Mouse (Mus musculus) lung, embryonic 16.5 days (tissue): Measurements from ENCODE around the gene Itpr1. TPM values are rescaled to one million over a fixed set of nuclear protein-coding genes. Genes with fewer than 3 reads are reported as not detected.

ENCODE experiments used
- ATAC-seq: fragments of 200-750 bp; cut with Nextera tagmentation; 2 replicates; pipeline ENCODE4 v1.8.0; 2017; ENCODE audit warnings: low read depth, mild to moderate bottlenecking, moderate library complexity
- H3K27ac ChIP-seq: fragments of 300-500 bp; sonication (generic); 2 replicates; pipeline ENCODE4 v1.5.1; 2014; ENCODE audit warnings: mild to moderate bottlenecking, control low read depth, low read length
- H3K27me3 ChIP-seq: fragments of 300-500 bp; sonication (generic); 2 replicates; pipeline ENCODE4 v1.6.1; 2014; ENCODE audit warnings: low read depth, low read length, mixed read lengths; ENCODE audit not compliant: control insufficient read depth, insufficient read depth
- H3K36me3 ChIP-seq: fragments of 300-500 bp; sonication (generic); 2 replicates; pipeline ENCODE4 v1.6.1; 2014; ENCODE audit warnings: low read length; ENCODE audit not compliant: control insufficient read depth, insufficient read depth
- H3K4me1 ChIP-seq: fragments of 300-500 bp; sonication (generic); replicated peaks from 2 replicates; pipeline ENCODE4 v1.6.1; 2014; ENCODE audit warnings: low read length, mixed read lengths; ENCODE audit not compliant: control insufficient read depth, insufficient read depth
- H3K4me2 ChIP-seq: fragments of 300-500 bp; sonication (generic); 2 replicates; pipeline ENCODE4 v1.6.1; 2014; ENCODE audit warnings: low read depth, low read length, control low read depth
- H3K4me3 ChIP-seq: fragments of 300-500 bp; sonication (generic); 2 replicates; pipeline ENCODE4 v1.5.1; 2014; ENCODE audit warnings: mild to moderate bottlenecking, low read length, control low read depth
- H3K9ac ChIP-seq: fragments of 300-500 bp; sonication (generic); 2 replicates; pipeline ENCODE4 v1.6.1; 2014; ENCODE audit warnings: low read length, control low read depth
- H3K9me3 ChIP-seq: fragments of 300-500 bp; sonication (generic); 2 replicates; pipeline ENCODE4 v1.6.1; 2016; ENCODE audit warnings: low read length; ENCODE audit not compliant: control insufficient read depth
- WGBS: fragments of 180-500 bp; shearing (Covaris S2); extraction: QIAGEN DNeasy Blood & Tissue Kit; methylation state at CpG from one replicate; pipeline ENCODE4 v1.1.7; 2014; 5-methylcytosine and 5-hydroxymethylcytosine counted together
- polyA plus RNA-seq: library from polyadenylated mRNA; unstranded; fragments of >200 nt; fragmentation: Nextera tagmentation; extraction: Ambion mirVana; gene quantifications from 2 replicates; pipeline ENCODE4 v1.2.1, GENCODE M21; 2015

Itpr1 gene
- polyA plus RNA-seq, 1 experiment from 2014 or later, result 13.0 TPM

GRCm38 (mm10) chr6:108447179-108447845 is 234.4 kb downstream of the Itpr1 start:
- H3K36me3 ChIP-seq, result no peaks in the 10 kb centered on the region; the same call in 1 of the 2 replicates
- no peaks in the 10 kb centered on the region for H3K27me3 ChIP-seq
- 26% methylated on average over 8 of the region's 8 CpGs for WGBS
- no peak overlapping the region for H3K4me3 ChIP-seq
- H3K9me3 ChIP-seq, result no peaks in the 10 kb centered on the region
- peaks cover 32% of the 10 kb centered on the region for H3K4me1 ChIP-seq
- peak overlapping the region; percentile 75 for H3K27ac ChIP-seq
- ATAC-seq, result peak; percentile 69
- no peak overlapping the region for H3K9ac ChIP-seq
- H3K4me2 ChIP-seq, result no peak overlapping the region

GRCm38 (mm10) chr6:108448016-108448735 is 235.3 kb downstream of the Itpr1 start:
- Histone ChIP-seq H3K27ac (peak overlapping the region; percentile 58), H3K4me1 (peaks cover 32% of the 10 kb centered on the region), H3K27me3 (no peaks in the 10 kb centered on the region), H3K4me3 (no peak overlapping the region), H3K36me3 (no peaks in the 10 kb centered on the region; the same call in 1 of the 2 replicates), H3K9me3 (no peaks in the 10 kb centered on the region), H3K4me2 (no peak overlapping the region), H3K9ac (no peak overlapping the region)
- ATAC-seq, result peak; percentile 61
- 42% methylated on average over 11 of the region's 11 CpGs for WGBS

- no peak overlapping the region for H3K9ac ChIP-seq
- H3K9me3 ChIP-seq, result no peaks in the 10 kb centered on the region
- ATAC-seq, result peak; percentile 13; the same call in 1 of the 2 replicates
- no peak overlapping the region for H3K4me2 ChIP-seq
- peak overlapping the region; percentile 58 for H3K27ac ChIP-seq
- no peaks in the 10 kb centered on the region for H3K27me3 ChIP-seq
- H3K4me3 ChIP-seq, result no peak overlapping the region
- H3K4me1 ChIP-seq, result peaks cover 32% of the 10 kb centered on the region
- no peaks in the 10 kb centered on the region; the same call in 1 of the 2 replicates for H3K36me3 ChIP-seq
- WGBS, result 30% methylated on average over 2 of the region's 2 CpGs
Measured at GRCm38 (mm10) chr6:108448864-108449263, 236.0 kb downstream of the Itpr1 start.

- Histone ChIP-seq H3K4me2 (no peak overlapping the region), H3K27me3 (no peaks in the 10 kb centered on the region), H3K27ac (no peak overlapping the region), H3K9ac (no peak overlapping the region), H3K4me3 (no peak overlapping the region), H3K4me1 (peaks cover 41% of the 10 kb centered on the region), H3K36me3 (no peaks in the 10 kb centered on the region), H3K9me3 (no peaks in the 10 kb centered on the region)
- whole genome bisulfite sequencing, result 56% methylated on average over 2 of the region's 2 CpGs
- no peak for ATAC-seq
Measured at GRCm38 (mm10) chr6:108451536-108451935, 238.6 kb downstream of the Itpr1 start.

GRCm38 (mm10) chr6:108453618-108454017 is 240.7 kb downstream of the Itpr1 start:
- Histone ChIP-seq H3K9me3 (no peaks in the 10 kb centered on the region), H3K9ac (no peak overlapping the region), H3K4me2 (no peak overlapping the region), H3K4me3 (no peak overlapping the region), H3K27me3 (no peaks in the 10 kb centered on the region), H3K27ac (no peak overlapping the region), H3K36me3 (no peaks in the 10 kb centered on the region), H3K4me1 (peaks cover 38% of the 10 kb centered on the region)
- ATAC-seq, result no peak
- 84% methylated on average over 5 of the region's 5 CpGs for WGBS

GRCm38 (mm10) chr6:108454061-108454891 is 241.4 kb downstream of the Itpr1 start:
- 70% methylated on average over 16 of the region's 16 CpGs for WGBS
- Histone ChIP-seq H3K9me3 (no peaks in the 10 kb centered on the region), H3K27ac (no peak overlapping the region), H3K4me2 (no peak overlapping the region), H3K9ac (no peak overlapping the region), H3K4me1 (peaks cover 35% of the 10 kb centered on the region), H3K27me3 (no peaks in the 10 kb centered on the region), H3K4me3 (no peak overlapping the region), H3K36me3 (no peaks in the 10 kb centered on the region)
- ATAC-seq, result no peak

- ATAC-seq, result no peak
- H3K27ac ChIP-seq, result no peak overlapping the region
- H3K27me3 ChIP-seq, result no peaks in the 10 kb centered on the region
- no peaks in the 10 kb centered on the region for H3K36me3 ChIP-seq
- no peaks in the 10 kb centered on the region for H3K9me3 ChIP-seq
- H3K4me3 ChIP-seq, result no peak overlapping the region
- no peak overlapping the region for H3K9ac ChIP-seq
- H3K4me1 ChIP-seq, result peaks cover 35% of the 10 kb centered on the region
- 89% methylated on average over 7 of the region's 7 CpGs for WGBS
- H3K4me2 ChIP-seq, result no peak overlapping the region
Measured at GRCm38 (mm10) chr6:108454979-108455836, 242.3 kb downstream of the Itpr1 start.

- Histone ChIP-seq H3K9me3 (no peaks in the 10 kb centered on the region), H3K36me3 (no peaks in the 10 kb centered on the region), H3K27ac (peak overlapping the region; percentile 89), H3K27me3 (no peaks in the 10 kb centered on the region), H3K4me1 (peaks cover 32% of the 10 kb centered on the region), H3K4me3 (no peak overlapping the region), H3K9ac (peak overlapping the region; percentile 21), H3K4me2 (peak overlapping the region; percentile 38)
- WGBS, result 21% methylated on average over 18 of the region's 18 CpGs
- ATAC-seq, result peak; percentile 64
Measured at GRCm38 (mm10) chr6:108456231-108457062, 243.6 kb downstream of the Itpr1 start.
